Mouse (Mus musculus): ENCODE measurements around the gene Cd93. TPM values are rescaled to one million over a fixed set of nuclear protein-coding genes. Genes with fewer than 3 reads are reported as not detected.

The Cd93 gene
- total RNA-seq (2023): 1 to 10 TPM; 1.0 to 1.3 TPM

DNA sequence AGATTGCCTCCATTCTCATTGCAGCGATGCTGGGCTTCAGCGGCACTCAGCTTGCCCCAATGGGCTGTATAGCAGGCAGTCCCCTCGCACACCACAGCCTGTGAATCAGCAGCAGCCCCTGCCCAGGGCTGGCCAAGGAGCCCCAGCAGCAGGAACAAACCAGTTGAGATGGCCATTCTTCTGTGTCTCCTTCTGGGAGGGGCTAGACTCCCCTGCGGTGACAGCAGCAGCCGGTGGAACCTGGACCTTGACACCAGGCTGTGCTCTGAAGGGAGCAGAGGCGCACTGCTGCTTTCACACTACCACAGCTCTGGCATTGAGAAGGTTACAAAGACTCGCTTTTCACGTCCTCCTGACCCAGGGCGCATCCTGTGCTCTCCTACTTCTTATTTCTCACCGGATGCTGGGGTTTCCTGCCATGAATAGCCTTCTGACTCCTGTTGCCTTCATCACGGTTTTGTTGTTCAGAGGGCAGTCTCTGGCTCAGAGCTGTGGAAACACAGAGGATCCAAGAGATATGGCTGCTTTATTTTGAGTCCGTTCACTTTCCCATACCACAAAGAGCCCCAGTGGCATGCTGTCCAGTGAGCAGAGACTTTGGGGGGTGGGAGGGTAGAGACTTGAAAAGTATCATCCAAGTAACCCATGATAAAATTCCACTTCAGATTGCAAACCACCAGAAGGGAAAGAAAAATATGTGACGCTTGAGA is at the start of gene Cd93:
Gene Cd93 (minus strand): TSS at position 315 of the 710 bp plus-strand sequence.

DNA sequence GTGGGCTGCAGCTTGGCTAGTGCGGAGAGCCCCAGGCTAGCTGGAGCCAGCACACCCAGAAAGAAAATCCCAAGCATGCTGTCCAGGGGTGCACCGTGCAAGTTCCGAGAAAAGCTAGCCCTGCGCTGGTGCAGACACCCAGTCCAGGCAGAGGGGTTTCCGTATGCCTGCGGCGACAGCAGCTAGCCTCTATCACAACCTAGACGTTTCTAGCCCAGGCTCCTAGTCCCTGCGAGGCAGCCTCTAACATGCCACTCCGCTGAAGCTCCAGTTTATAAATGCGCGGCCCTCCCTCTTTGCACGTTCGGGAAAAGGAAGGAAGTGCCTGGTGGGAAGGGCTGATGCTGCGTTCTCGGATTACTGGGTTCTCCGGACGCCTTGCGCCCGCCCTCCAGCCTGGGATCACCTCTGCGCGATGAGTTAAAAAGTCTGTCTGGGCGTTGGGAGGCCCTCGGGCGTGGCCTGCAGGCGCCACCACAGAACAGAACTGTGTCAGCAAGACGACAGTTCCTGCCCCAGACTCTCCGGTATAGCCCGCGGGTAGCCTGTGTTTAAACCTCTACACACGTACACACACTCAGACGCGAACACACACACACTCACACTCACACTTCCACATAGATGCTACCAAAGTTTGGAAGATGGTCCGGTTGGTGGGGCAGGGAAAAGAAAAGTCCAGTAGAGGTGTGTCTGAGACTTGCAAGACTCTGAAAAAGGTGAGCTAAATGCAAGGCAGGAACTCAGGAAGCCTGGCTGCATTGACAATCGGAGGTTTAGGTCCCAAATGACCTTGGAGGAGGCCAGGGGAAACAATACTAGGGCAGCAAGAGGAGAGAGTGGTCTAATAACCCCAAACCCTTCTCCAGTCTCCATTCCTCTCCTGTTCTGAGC is 35.2 kb downstream of the Cd93 start, which contains the start of gene Thbd:
Gene Thbd (minus strand): TSS at position 319 of the 891 bp plus-strand sequence.

DNA sequence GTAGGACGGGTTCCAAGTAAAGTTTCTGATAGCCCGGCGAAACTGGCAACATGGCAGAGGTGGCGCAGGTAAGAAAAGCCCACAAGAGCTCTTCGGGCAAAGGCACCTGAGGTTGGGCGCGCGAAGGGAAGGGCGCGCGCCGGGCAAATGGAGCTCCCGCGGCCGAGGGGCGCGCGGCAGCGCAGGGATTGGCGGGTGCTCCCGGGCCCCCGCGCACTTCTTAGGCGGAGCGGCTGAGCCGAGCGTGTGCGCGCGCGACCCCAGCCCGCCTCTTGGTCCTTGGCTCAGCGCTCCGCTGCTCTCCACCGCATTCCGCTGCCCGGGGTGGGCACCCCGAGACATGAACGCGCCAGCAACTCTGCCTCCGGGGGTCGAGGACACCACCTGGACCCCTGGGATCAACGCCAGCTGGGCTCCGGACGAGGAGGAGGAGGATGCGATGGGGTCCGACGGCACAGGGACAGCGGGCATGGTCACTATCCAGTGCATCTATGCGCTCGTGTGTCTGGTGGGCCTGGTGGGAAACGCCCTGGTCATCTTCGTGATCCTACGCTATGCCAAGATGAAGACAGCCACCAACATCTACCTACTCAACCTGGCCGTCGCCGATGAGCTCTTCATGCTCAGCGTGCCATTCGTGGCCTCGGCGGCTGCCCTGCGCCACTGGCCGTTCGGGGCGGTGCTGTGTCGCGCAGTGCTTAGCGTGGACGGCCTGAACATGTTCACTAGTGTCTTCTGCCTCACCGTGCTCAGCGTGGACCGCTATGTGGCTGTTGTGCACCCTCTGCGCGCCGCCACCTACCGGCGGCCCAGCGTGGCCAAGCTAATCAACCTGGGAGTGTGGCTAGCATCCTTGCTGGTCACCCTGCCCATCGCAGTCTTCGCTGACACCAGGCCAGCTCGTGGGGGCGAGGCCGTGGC is 48.0 kb downstream of the Cd93 start, which contains the start of gene Sstr4:
Gene Sstr4 (plus strand): TSS at position 214 of the 921 bp plus-strand sequence.

Other genes starting within 250 kb of the Cd93 start
- not detected for gene Sstr4, start 48.2 kb downstream of the Cd93 start, total RNA-seq (2023)
- gene Thbd, start 35.4 kb downstream of the Cd93 start, total RNA-seq (2023): under 1 TPM in 1 of 2 experiments, not detected in 1; 0.24 TPM
- gene Nxt1, start 229.0 kb upstream of the Cd93 start, total RNA-seq (2023): 10 to 100 TPM; 17.2 to 21.2 TPM
- 1 to 10 TPM; 9.5 to 9.9 TPM for gene Gzf1, start 237.5 kb upstream of the Cd93 start, total RNA-seq (2023)

Measured in T-cell, adult 66 days (primary cell).